Mouse (Mus musculus) heart, adult 9 months (tissue): ENCODE measurements around the gene Sec14l1.
"Not testable (repeated sequence)": the region's sequence is repeated elsewhere in the genome, so short reads cannot be mapped to it uniquely, and the experiment has no call there.

ENCODE experiments used
- DNase-seq, 2 experiments: peaks; one replicate each; pipeline ENCODE4 v3.0.0; 2022; ENCODE audit warnings: low spot score in 2 of 2

Sec14l1 gene

DNA sequence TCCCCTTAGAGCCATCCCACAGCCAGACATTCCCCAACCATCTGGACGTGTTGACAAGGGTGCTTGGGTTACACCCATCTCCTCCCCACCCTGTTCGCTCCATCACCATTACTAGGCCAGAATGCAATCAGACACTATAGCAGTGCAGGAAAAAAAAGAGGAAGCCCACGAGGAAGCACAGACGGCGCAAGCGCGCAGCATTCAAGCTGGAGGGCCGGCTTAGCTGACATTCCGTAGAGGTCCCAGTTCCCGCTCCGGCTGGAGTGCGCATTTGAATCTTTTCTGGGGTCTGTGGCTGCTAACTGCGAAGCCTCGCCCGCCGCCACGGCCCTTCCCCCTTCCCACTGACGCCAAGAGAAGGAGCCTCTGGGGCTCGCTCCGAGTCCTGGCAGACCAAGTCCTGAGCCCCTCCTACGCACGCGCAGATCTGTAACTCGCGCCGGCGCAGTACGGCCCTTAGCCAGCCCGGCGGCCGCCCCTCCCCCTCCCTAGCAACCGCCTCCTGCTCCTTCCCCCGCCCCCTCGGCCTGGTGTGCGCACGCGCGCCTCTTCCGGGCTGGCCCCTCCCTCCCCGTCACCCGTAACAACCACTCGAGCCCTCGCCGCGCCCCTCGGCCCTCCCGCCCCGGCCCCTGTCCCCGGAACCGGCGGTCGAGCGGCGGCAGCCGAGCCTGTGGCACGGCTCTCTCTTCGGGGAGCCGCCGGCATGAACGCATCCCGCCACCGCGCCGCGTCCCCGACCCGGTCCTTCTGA is at the start of gene Sec14l1:
Gene Sec14l1 (plus strand): TSS at position 577 of the 754 bp plus-strand sequence.
- peak; percentile 98 to 99 for DNase-seq

DNA sequence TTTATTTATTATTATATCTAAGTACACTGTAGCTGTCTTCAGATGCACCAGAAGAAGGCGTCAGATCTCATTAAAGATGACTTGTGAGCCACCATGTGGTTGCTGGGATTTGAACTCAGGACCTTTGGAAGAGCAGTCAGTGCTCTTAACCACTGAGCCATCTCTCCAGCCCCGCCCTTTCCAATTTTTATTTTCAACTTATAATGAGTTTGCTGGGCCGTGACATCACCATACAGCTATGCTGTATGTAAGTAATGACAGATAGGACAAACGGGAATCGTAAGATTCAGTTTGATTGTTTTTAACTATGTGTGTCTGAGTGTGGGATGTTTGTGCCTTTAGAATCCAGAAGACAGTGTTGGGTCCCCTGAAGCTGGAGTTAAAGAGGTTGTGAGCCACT is 49.4 kb upstream of the Sec14l1 start:
- DNase-seq: not testable (repeated sequence)

DNA sequence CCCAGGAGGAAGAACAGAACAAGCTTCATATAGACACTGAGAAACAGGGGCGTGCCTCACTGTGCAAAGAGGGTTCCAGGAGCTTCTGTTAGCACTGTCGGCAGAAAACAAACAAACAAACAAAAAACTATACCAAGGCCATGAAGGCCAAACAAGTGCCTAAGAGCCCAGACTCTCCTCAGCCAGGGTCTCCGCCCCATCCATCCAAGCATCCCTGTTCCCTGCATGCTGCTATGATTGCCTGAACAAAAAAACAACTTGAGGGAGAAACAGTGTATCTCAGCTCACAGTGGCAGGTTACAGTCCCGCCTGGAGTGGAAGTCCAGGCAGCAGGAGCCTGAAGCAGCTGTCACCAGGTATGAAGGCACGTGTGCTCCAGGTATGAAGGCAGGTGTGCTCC is 48.2 kb upstream of the Sec14l1 start:
- DNase-seq: no peak

DNA sequence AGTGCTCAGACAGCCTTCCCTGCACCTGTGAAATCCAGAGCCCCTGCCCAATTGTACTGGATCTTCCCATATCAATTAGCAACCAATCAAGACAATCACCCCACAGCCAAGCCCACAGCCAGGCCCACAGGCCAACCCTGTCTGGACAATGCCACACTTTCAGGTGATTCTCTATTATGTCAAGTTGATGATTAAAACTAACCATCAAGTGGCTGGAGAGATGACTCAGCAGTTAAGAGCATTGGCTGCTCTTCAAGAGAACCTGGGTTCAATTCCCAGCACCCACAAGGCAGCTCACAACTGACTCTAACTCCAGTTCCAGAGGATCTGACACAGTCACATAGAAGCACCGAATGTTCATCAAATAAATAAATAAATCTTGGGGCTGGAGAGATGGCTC is 46.6 kb upstream of the Sec14l1 start:
- no peak for DNase-seq

DNA sequence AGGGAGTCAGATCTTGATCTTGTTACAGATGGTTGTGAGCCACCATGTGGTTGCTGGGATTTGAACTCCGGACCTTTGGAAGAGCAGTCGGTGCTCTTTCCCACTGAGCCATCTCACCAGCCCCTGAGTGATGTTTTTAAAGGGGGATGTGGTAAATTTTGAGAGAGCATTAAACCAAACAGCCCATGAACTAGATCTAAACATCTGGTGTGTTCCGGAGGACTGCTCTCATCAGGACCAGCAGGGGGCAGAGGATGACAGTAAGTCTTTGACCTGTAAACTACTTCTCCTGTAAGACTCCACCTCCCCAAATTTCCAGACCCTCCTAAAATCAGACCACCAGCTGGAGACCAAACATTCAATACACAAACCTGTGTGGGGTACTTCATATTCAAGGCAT is 45.9 kb upstream of the Sec14l1 start:
- no peak for DNase-seq

DNA sequence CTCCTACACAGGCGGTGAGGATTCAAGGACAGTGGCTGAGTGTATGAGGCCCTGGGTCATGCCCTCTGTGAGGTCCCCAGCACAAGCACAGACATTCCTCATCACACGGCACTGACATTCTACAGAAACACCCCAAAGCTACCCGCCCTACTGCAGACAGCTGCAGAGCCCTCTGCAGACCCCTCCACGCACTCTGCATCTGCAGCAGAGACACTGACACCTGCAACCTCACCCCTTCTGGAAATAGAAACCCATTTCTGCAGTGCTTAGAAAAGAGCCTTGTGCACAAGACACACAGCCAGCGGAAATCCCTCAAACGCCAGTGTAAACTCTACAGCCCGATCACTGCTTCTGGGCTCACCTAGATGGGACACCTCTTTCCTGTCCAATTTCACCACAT is 44.3 kb upstream of the Sec14l1 start:
- no peak for DNase-seq

DNA sequence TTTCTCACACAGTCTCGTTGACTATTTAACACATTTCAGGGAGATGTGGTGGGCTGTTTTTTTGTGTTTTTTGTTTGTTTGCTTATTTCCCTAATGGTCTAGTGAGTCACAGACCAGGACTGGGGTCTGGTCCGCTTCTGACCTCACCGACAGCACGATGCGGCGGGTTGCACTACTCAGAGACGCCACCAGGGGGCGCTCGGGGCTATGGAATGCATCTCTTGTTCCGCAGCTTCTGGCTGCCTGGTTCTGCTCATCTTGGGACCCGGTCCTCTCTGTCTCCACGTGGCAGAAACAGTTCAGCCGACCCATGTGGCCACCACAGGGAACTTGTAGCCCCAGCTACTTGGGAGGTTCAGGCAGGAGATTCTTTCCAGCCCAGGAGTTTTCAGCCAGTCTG is 42.8 kb upstream of the Sec14l1 start:
- DNase-seq: peak; percentile 47 to 75

DNA sequence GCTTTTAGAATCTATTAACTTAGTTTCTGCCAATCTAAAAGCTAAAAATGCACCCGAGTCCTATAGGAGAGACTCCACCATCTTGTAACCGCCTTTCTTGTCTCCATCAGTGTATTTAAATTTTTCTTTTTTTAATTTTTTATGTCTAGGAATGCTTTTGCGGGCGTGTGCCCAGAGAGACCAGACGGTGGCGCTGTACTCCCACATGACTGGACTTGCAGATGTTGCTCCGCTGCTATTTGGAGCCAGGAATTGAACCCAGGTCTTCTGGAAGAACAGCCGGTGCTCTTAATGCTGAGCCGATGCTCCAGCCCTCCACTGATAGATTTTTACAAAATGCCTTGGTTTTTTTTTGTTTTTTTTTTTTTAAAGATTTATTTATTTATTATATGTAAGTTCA is 41.5 kb upstream of the Sec14l1 start:
- no peak for DNase-seq

DNA sequence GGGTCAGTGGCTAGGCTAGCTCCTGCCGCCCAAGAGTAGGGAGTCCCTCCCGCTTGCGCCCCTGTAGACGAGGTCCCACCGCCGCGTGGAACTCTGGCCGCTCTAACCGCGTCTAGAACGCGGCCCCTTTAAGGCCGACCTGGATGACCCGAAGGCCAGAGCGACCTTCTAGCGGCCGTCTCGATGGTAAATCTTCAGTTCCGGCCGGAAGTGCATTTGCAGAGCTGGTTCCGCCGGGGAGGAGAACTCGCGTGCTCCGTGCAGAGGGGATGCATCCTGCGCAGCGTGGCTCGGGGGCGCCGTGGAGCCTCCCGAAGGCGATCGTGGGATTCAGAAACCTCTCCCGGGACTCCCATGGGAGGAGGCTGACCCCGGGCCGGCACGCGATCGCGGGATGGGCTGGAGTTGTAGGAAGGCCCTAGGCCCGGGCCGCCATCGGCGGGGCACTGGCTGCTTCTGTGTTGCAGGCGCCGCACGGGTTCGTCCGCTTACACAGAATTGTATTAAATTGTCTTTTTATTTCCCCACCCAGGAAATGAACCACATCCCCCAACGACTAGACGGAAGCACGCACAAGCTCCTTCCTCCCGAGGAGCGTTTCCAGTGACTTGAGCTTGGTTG is 38.3 kb upstream of the Sec14l1 start:
- peak; percentile 87 to 88 for DNase-seq

DNA sequence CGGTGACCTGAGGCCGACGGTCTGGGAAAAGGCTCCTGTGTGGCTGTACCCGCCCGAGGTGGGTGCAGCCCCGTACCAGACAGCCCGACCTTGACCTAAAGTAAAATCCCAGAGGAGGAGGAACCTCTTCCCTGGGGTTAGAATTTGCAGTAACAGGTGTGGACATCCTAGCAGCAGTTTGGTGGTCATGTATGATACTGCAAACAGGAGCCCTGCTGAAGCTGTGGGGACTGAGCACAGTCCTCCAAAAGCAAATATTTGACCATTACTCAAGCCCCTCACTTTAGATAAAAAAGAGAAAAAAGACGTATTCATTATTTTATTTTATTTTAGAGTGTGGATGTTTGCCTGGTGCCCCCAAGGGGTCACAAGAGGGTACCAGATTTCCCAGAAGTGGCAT is 37.7 kb upstream of the Sec14l1 start:
- DNase-seq: no peak

DNA sequence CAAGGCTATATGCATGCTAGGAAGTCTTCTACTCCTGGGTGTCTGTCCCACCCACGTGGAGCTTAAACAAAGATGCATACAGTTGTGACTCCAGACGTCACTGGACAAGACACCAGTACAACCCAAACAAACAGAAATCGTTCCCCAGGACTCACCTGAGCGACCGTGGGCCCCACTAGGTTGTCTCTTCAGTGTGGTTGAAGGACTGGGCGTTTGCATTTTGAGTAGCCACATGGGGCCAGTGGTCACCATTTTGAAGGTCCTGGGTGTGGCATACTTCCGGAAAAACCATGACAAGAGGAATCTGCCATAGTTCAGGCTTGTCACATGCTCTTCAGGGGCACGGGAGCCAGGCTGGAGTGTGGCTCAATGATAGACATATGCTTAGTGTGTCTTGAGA is 37.1 kb upstream of the Sec14l1 start:
- DNase-seq: no peak

DNA sequence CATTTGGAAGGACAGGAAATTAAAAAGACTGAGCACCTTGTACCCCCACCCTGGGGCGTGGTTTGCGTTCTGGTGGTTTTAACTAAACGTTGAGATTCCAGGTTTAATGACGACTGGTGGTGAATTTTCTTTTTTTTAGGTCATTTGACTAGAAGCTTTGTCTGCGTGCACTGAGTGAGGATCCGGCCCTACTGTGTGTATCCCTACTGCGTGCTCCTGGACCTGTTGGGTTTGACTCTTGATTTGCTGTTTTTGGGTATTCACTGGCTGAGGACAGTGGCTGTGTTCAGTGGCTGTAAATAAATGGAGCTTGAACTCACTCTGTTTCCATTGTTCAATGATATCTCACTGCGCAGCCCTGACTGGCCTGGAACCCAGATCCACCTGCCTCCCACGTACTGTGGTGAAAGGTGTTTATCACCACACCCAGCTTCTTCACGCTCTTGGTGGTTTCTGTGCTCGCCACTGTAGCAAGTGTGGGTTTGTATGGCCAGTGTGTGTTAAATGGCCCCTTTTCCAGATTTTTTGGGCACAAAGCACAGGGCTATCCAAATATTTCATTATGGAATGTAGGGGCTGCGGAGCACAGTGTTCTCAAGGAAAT is 36.2 kb upstream of the Sec14l1 start:
- no peak for DNase-seq

DNA sequence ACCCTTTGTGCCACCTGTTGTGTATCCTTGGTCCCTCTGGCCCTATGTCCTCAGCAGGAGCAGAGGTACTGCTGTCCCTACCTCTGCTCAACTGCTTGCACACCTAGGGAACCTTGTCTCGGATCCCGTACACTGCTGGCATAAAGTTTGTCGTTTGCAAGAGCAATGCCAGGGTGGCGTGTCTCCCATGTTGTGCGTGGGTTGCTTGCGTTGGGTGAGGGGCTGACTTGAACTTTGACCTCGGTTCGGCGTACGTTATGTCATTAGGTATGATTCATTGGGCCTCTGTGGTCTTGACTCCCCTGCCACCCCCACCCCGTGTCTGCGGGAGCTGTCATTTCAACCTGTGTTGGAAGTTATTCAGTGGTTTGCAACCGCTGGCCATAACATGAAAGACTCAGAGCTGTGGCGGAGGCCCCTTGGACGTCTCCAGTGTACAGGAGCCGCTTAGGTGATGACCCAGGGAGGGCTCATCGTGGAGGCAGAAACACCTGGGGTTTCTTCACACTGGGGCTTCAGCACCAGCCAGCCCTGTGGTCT is 35.2 kb upstream of the Sec14l1 start:
- DNase-seq: no peak

DNA sequence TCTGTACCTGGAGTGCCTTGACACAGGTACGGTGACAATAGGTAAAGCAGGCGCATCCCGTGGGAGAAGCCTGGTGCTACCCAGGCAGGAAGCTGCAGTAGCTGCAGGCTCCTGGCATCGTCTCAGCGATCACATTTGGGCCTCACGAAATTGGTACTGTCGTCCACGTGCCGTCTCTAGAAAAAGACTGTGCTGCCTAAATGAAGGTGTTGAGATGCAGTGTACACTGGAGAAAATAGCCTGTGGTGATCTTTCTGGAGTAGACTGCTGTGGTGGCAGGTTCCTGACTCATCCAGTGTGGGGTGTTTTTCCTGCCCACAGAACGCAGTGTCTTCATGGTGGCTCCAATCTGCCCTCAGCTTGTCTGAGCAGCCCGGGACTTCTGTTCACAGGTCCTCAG is 34.8 kb upstream of the Sec14l1 start:
- no peak for DNase-seq

DNA sequence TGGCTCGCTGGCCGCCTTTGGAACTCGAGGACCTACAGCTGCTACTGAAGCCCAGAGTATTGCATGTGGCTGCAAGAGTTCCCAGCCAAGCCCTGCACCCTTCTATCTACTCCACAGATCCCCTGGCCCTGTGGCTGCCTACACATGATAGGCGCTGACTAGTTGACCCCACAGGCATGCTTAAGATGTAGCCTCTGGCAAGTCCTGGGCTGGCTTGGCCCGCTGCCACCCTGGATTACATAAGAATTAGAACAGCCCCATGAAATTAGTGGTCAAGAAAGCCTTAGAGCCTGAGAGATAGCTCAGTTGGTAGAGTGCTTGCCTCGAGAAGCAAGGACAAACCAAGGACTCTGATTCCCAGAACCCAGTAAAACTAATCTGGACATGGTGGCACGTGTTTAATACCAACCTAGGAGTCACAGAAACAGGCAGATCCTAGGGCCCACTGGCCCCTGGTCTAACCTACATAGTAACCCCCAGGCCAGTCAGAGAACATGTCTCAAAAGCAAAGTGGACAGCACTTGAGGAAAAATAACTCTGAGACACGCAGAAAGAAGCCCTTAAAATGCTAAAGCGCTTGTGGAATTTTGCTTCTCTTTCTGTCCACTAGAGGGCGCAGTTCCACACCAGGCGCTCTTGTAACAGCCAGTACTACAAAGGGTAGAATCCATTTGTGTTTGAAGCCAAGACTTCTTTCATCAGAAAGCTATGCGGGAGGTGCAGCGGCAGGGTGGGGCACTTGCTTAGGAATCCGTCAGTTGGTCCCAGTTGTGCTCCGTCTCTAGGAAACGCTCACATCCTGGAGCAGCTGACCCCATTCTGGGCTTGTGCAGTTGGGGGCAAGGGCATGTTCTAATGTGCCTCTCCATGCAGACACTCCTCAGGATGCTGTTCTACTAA is 33.6 kb upstream of the Sec14l1 start:
- peak; percentile 94 to 96 for DNase-seq

DNA sequence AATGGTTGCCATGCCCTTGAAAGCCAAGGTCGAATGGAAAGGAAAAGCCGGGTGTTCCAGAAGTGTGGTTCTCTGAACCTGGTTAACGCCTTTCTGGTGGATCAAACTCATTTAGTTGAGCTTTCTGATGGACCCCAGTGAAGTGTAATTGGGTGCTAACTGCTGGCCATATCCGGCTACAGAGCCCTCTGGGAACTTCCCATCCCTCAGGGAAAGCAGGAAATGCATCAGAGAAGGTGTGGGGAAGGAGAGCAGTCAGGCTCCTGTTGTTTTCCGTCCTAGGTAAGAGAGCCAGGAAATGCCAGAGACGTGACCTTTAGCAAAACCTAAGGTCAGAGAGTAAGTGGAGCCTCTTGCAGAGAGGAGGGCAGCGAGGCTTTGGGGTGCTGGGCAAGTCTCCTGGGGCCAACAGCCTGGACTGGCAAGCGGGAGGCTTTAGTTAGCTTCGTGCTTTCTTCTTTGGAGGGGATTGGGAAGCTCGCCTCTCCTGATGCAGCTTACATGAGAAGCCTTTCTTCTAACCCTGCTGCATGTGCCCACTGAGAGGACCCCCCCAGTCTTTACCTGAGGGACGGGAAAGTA is 32.5 kb upstream of the Sec14l1 start:
- peak; percentile 61 to 75 for DNase-seq

DNA sequence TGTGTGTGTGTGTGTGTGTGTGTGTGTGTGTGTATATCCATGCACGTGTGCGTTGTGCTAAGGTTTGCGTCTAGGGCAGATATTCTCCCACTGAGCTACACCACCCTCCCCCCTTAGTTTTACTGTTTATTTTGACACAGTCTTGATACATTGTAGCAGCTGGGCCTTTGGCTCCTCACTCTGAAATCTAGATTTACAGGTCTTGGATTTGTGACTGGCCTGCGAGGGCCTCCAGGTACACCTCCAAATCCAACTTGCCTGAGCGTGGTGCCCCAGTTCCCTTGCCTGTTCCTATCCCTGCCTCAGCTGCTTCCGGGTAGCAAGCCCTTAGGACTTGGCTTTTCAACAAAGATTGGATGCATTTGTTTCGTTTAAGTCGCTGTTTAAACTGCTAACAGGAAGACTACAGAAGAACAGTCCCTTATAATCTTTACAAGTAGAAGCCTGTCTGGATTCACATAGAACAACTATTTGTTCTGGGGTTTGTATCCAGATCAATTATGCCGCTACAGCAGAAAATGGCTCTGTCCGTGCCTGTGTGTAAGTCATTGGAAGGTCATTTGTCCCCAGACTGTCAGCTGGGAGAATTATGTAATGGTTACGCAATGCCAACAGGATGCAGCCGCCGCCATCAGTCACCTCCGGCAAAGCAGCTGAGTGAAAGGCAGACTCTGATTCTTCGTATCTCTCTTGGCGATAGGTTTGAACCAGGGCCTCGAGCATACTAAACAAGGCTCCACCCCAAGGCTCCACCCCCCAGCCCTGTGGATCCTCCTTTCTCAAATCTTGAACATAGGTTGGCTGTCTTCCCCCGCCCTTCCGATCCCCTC is 31.7 kb upstream of the Sec14l1 start:
- peak; percentile 88 to 89 for DNase-seq

DNA sequence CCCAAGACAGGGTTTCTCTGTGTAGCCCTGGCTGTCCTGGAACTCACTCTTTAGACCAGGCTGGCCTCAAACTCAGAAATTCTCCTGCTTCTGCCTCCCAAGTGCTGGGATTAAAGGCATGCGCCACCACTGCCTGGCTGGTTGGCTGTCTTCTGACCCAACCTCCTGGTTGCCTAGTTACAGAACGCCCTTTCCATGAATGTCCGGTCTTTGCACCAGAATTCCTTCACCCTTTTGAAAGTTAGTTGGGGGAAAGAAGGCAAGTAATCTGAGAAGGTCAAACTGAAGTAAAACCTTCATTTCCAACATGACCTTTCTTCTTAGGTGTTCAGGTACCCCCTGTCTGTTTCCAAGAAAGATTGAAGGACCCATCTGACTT is 31.1 kb upstream of the Sec14l1 start:
- DNase-seq: not testable (repeated sequence)

DNA sequence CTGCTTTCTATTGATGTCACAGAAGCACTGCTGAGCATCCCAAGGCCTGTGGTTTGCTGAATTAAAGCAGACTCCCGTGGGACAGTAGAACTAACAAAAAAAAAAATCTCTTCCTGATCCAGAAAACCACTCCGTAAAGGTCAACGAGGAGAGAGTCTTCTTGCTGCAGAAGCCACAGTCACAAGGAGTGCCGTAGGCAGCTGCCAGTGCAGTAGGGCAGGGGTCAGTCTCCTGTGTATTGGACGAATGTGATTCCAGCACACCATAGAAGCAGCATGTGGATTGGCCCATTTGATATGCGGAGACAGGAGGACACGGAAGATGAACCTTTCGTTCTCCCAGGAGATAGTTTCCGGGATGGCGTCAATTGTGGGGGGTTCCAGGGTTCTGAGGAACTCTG is 28.8 kb upstream of the Sec14l1 start:
- no peak for DNase-seq

DNA sequence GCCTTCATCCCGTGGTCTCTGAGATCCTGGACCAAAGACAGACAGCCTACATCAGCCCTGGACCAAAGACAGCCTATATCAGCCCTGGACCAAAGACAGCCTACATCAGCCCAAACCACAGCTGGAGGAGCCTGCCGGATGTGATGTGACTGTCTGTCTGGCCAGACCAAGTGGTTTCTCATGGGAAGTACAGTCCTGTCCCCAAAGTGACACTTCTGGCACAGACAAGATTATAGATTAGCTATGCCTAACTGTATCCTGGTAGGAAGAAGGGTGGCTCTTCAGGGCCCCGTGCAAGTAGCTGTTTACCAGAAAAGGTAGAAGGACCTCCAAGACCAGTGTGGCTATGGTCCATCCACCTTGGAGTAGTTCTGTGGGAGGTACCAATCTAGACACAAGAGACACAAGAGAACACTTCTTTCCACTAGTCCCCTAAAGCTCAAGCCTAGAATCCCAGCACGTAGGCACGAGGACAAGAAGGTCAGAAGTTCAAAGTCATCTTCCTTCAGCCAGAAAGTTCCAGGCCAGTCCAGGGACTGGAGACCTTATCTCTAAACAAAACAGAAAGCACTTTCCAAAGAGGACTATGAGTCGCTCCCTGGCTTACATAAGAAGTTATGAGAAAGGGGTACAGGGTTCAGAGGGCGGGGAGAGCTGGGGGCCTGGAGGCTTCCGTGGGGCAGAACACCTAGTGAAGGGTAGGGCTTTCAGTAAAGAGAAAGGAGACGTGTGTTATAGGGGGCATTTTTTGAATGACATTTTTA is 27.8 kb upstream of the Sec14l1 start:
- peak; percentile 68 to 81 for DNase-seq
